Mouse (Mus musculus): Measurements from ENCODE around the gene Atg9a. TPM values are rescaled to one million over a fixed set of nuclear protein-coding genes. Genes with fewer than 3 reads are reported as not detected.

Atg9a gene
- polyA plus RNA-seq, 1 experiment from 2014 or later = 18.8 TPM

Small RNA genes within 50 kb of the gene (microRNA-seq; reads per million reads assigned to microRNA genes)
- not detected for gene Gm27943

Other genes starting within 250 kb of the Atg9a start
- gene Ihh, start 240.5 kb downstream of the Atg9a start, polyA plus RNA-seq (2014; fragmentation: Nextera tagmentation; extraction: Ambion mirVana) = 0.22 TPM in 1 of 2 replicates, not detected in the other
- gene Nhej1, start 67.0 kb downstream of the Atg9a start, polyA plus RNA-seq (2014; fragmentation: Nextera tagmentation; extraction: Ambion mirVana) = 12.9 and 13.0 TPM in 2 replicates
- gene Slc23a3, start 58.3 kb downstream of the Atg9a start, polyA plus RNA-seq (2014; fragmentation: Nextera tagmentation; extraction: Ambion mirVana) = not detected in 2 replicates
- 45.5 and 49.8 TPM in 2 replicates for gene Cnppd1, start 49.5 kb downstream of the Atg9a start, polyA plus RNA-seq (2014; fragmentation: Nextera tagmentation; extraction: Ambion mirVana)
- 55.1 and 58.3 TPM in 2 replicates for gene Retreg2, start 49.4 kb downstream of the Atg9a start, polyA plus RNA-seq (2014; fragmentation: Nextera tagmentation; extraction: Ambion mirVana)
- gene Zfand2b, start 23.6 kb downstream of the Atg9a start, polyA plus RNA-seq (2014; fragmentation: Nextera tagmentation; extraction: Ambion mirVana) = 30.1 and 33.6 TPM in 2 replicates
- gene Abcb6, start 11.8 kb downstream of the Atg9a start, polyA plus RNA-seq (2014; fragmentation: Nextera tagmentation; extraction: Ambion mirVana) = 25.3 and 29.2 TPM in 2 replicates
- 14.3 and 14.4 TPM in 2 replicates for gene Ankzf1, start within 50 bp of the Atg9a start, polyA plus RNA-seq (2014; fragmentation: Nextera tagmentation; extraction: Ambion mirVana)
- 18.3 and 19.4 TPM in 2 replicates for gene Glb1l, start 18.6 kb upstream of the Atg9a start, polyA plus RNA-seq (2014; fragmentation: Nextera tagmentation; extraction: Ambion mirVana)
- 110 and 116 TPM in 2 replicates for gene Stk16, start 18.6 kb upstream of the Atg9a start, polyA plus RNA-seq (2014; fragmentation: Nextera tagmentation; extraction: Ambion mirVana)
- 7.9 and 9.6 TPM in 2 replicates for gene Tuba4a, start 27.7 kb upstream of the Atg9a start, polyA plus RNA-seq (2014; fragmentation: Nextera tagmentation; extraction: Ambion mirVana)
- not detected in 2 replicates for gene A630095N17Rik, start 39.9 kb upstream of the Atg9a start, polyA plus RNA-seq (2014; fragmentation: Nextera tagmentation; extraction: Ambion mirVana)
- gene Dnajb2, start 44.2 kb upstream of the Atg9a start, polyA plus RNA-seq (2014; fragmentation: Nextera tagmentation; extraction: Ambion mirVana) = 15.9 and 18.1 TPM in 2 replicates
- gene Ptprn, start 72.3 kb upstream of the Atg9a start, polyA plus RNA-seq (2014; fragmentation: Nextera tagmentation; extraction: Ambion mirVana) = 4.2 and 4.4 TPM in 2 replicates
- gene Resp18, start 86.2 kb upstream of the Atg9a start, polyA plus RNA-seq (2014; fragmentation: Nextera tagmentation; extraction: Ambion mirVana) = 28.5 and 34.8 TPM in 2 replicates
- gene Dnpep, start 125.8 kb upstream of the Atg9a start, polyA plus RNA-seq (2014; fragmentation: Nextera tagmentation; extraction: Ambion mirVana) = 149 TPM in 2 replicates
- gene Des, start 168.1 kb upstream of the Atg9a start, polyA plus RNA-seq (2014; fragmentation: Nextera tagmentation; extraction: Ambion mirVana) = 0.52 and 0.68 TPM in 2 replicates
- gene Speg, start 183.1 kb upstream of the Atg9a start, polyA plus RNA-seq (2014; fragmentation: Nextera tagmentation; extraction: Ambion mirVana) = 13.4 and 15.2 TPM in 2 replicates
- 56.1 and 56.4 TPM in 2 replicates for gene Gmppa, start 243.7 kb upstream of the Atg9a start, polyA plus RNA-seq (2014; fragmentation: Nextera tagmentation; extraction: Ambion mirVana)